Mouse (Mus musculus) adrenal gland, postnatal 14 days (tissue): ENCODE data around the gene Rsc1a1. TPM values are rescaled to one million over a fixed set of nuclear protein-coding genes. Genes with fewer than 3 reads are reported as not detected.

ENCODE experiments used
- DNase-seq: peaks from one replicate; pipeline ENCODE4 v3.0.0; 2021; ENCODE audit warnings: mixed read lengths
- total RNA-seq: library from RNA; stranded (reverse); gene quantifications from 2 replicates; pipeline ENCODE4 v1.2.3, GENCODE M21; 2021

Gene Rsc1a1
- total RNA-seq, 1 experiment from 2014 or later: 3.3 TPM

GRCm38 (mm10) chr4:141653813-141654212 lies 31.6 kb downstream of the Rsc1a1 start:
- no peak for DNase-seq

GRCm38 (mm10) chr4:141653044-141653443 lies 32.4 kb downstream of the Rsc1a1 start:
- no peak for DNase-seq

GRCm38 (mm10) chr4:141651944-141652343 lies 33.5 kb downstream of the Rsc1a1 start:
- no peak for DNase-seq

GRCm38 (mm10) chr4:141651286-141651685 lies 34.1 kb downstream of the Rsc1a1 start:
- DNase-seq: no peak

- DNase-seq: no peak
These were observed 36.2 kb downstream of the Rsc1a1 start for GRCm38 (mm10) chr4:141649244-141649643.

GRCm38 (mm10) chr4:141648262-141648661 lies 37.1 kb downstream of the Rsc1a1 start:
- no peak for DNase-seq

GRCm38 (mm10) chr4:141647187-141647586 lies 38.2 kb downstream of the Rsc1a1 start:
- DNase-seq: no peak

GRCm38 (mm10) chr4:141645988-141646387 lies 39.4 kb downstream of the Rsc1a1 start:
- no peak for DNase-seq

- peak; percentile 78 for DNase-seq
These were observed 42.1 kb downstream of the Rsc1a1 start for GRCm38 (mm10) chr4:141643118-141643855.

GRCm38 (mm10) chr4:141641961-141642811 lies 43.2 kb downstream of the Rsc1a1 start:
- DNase-seq: no peak

- DNase-seq: no peak
These were observed 44.0 kb downstream of the Rsc1a1 start for GRCm38 (mm10) chr4:141641353-141641771.

- no peak for DNase-seq
These were observed 45.9 kb downstream of the Rsc1a1 start for GRCm38 (mm10) chr4:141639474-141639873.

GRCm38 (mm10) chr4:141636693-141637092 lies 48.7 kb downstream of the Rsc1a1 start:
- DNase-seq: peak; percentile 62

GRCm38 (mm10) chr4:141635991-141636390 lies 49.4 kb downstream of the Rsc1a1 start:
- DNase-seq: no peak

Other genes starting within 250 kb of the Rsc1a1 start
- gene Srarp, start 249.5 kb downstream of the Rsc1a1 start, total RNA-seq: not detected in 2 replicates
- gene Zbtb17, start 240.9 kb downstream of the Rsc1a1 start, total RNA-seq: 17.0 and 19.4 TPM in 2 replicates
- 50.2 and 60.0 TPM in 2 replicates for gene Spen, start 147.0 kb downstream of the Rsc1a1 start, total RNA-seq
- 11.0 and 13.2 TPM in 2 replicates for gene Fblim1, start 79.5 kb downstream of the Rsc1a1 start, total RNA-seq
- 9.7 and 9.9 TPM in 2 replicates for gene Tmem82, start 67.0 kb downstream of the Rsc1a1 start, total RNA-seq
- gene Slc25a34, start 61.8 kb downstream of the Rsc1a1 start, total RNA-seq: 31.9 and 32.5 TPM in 2 replicates
- gene Plekhm2, start 20.7 kb downstream of the Rsc1a1 start, total RNA-seq: 37.3 and 48.5 TPM in 2 replicates
- 56.0 and 65.2 TPM in 2 replicates for gene Ddi2, start 37.8 kb upstream of the Rsc1a1 start, total RNA-seq
- gene Agmat, start 61.1 kb upstream of the Rsc1a1 start, total RNA-seq: 13.4 and 32.2 TPM in 2 replicates
- gene Dnajc16, start 105.3 kb upstream of the Rsc1a1 start, total RNA-seq: 16.6 and 20.7 TPM in 2 replicates
- 15.3 and 17.1 TPM in 2 replicates for gene Casp9, start 108.0 kb upstream of the Rsc1a1 start, total RNA-seq
- 0.56 TPM in 1 of 2 replicates, not detected in the other for gene Cela2a, start 140.6 kb upstream of the Rsc1a1 start, total RNA-seq
- not detected in 2 replicates for gene Ctrc, start 160.8 kb upstream of the Rsc1a1 start, total RNA-seq
- 21.4 and 28.2 TPM in 2 replicates for gene Efhd2, start 189.3 kb upstream of the Rsc1a1 start, total RNA-seq